Mouse (Mus musculus) CH12.LX (cell line): ENCODE data around the gene Stau1. TPM values are rescaled to one million over a fixed set of nuclear protein-coding genes. Genes with fewer than 3 reads are reported as not detected.

ENCODE experiments used
- DNase-seq: peaks from one replicate; pipeline ENCODE4 v3.0.0-alpha.2; 2013; ENCODE audit errors: extremely low read depth
- H3K27ac ChIP-seq: 2 replicates; pipeline ENCODE4 v1.5.1; 2012; ENCODE audit warnings: low read depth, mild to moderate bottlenecking, control low read depth, moderate library complexity; ENCODE audit not compliant: insufficient read depth
- H3K27me3 ChIP-seq: replicated peaks from 2 replicates; pipeline ENCODE3; 2012; ENCODE audit warnings: inconsistent platforms
- H3K36me3 ChIP-seq, 2 experiments: replicated peaks in 1 of 2; 2 replicates each; pipeline versions ENCODE3 to v1.6.1; 2012; ENCODE audit warnings: inconsistent platforms in 1 of 2, low read length in 1 of 2, mild to moderate bottlenecking in 1 of 2, mixed read lengths in 1 of 2, moderate library complexity in 1 of 2; ENCODE audit not compliant: control insufficient read depth in 1 of 2, insufficient read depth in 1 of 2
- H3K4me1 ChIP-seq, 2 experiments: 2 replicates each; pipeline ENCODE4 v1.6.1; 2012; ENCODE audit warnings: inconsistent platforms in 1 of 2, moderate library complexity in 1 of 2; ENCODE audit not compliant: insufficient read depth in 2 of 2, control insufficient read depth in 1 of 2
- H3K4me2 ChIP-seq: 2 replicates; pipeline ENCODE4 v1.6.1; 2012; ENCODE audit warnings: low read depth, mild to moderate bottlenecking, control low read depth; ENCODE audit not compliant: poor library complexity, insufficient read depth, severe bottlenecking
- H3K4me3 ChIP-seq, 3 experiments: fragments of 150-350 bp in 1 of 3; sonication (generic) in 1 of 3; replicated peaks in 1 of 3; 2 replicates each; pipeline versions ENCODE3 to v1.5.1; 2011 to 2012; ENCODE audit warnings: low read depth in 2 of 3, low read length in 2 of 3, mild to moderate bottlenecking in 2 of 3, moderate library complexity in 2 of 3, control low read depth in 1 of 3, improper control_type of control experiment in 1 of 3, inconsistent platforms in 1 of 3, mixed read lengths in 1 of 3; ENCODE audit not compliant: poor library complexity in 1 of 3
- H3K79me2 ChIP-seq: replicated peaks from 2 replicates; pipeline ENCODE4 v1.6.1; 2012; ENCODE audit warnings: mild to moderate bottlenecking, moderate library complexity; ENCODE audit not compliant: control insufficient read depth, poor library complexity, insufficient read depth, severe bottlenecking; ENCODE audit errors: extremely low read depth
- H3K9ac ChIP-seq: 2 replicates; pipeline ENCODE4 v1.6.1; 2012; ENCODE audit warnings: low read depth, mild to moderate bottlenecking, control low read depth, moderate library complexity; ENCODE audit not compliant: insufficient read depth
- H3K9me3 ChIP-seq: replicated peaks from 2 replicates; pipeline ENCODE3; 2012; ENCODE audit warnings: low read length, inconsistent platforms, mixed read lengths
- BHLHE40 ChIP-seq: IDR thresholded peaks from 2 replicates; pipeline ENCODE4 v1.6.1; 2011; ENCODE audit warnings: mild to moderate bottlenecking, low read depth, low read length, improper control_type of control experiment
- CHD1 ChIP-seq: IDR thresholded peaks from 2 replicates; pipeline ENCODE4 v1.6.1; 2012; ENCODE audit warnings: low read depth, low read length, improper control_type of control experiment, inconsistent platforms
- CHD2 ChIP-seq: IDR thresholded peaks from 2 replicates; pipeline ENCODE4 v1.6.1; 2011; ENCODE audit warnings: low read length, improper control_type of control experiment
- CTCF ChIP-seq, 2 experiments: IDR thresholded peaks in 1 of 2; conservative IDR thresholded peaks in 1 of 2; 2 replicates each; pipeline ENCODE4 v1.5.1; 2011 to 2012; ENCODE audit warnings: low read depth in 2 of 2, low read length in 2 of 2, improper control_type of control experiment in 1 of 2, inconsistent platforms in 1 of 2, mild to moderate bottlenecking in 1 of 2, moderate library complexity in 1 of 2
- E2F4 ChIP-seq: IDR thresholded peaks from 2 replicates; pipeline ENCODE4 v1.6.1; 2011; ENCODE audit warnings: low read depth, low read length, improper control_type of control experiment; ENCODE audit not compliant: insufficient replicate concordance
- ELF1 ChIP-seq: IDR thresholded peaks from 2 replicates; pipeline ENCODE4 v1.6.1; 2014; ENCODE audit warnings: low read depth, mild to moderate bottlenecking, inconsistent platforms, low read length, improper control_type of control experiment
- EP300 ChIP-seq: IDR thresholded peaks from 2 replicates; pipeline ENCODE4 v1.6.1; 2011; ENCODE audit warnings: low read length, improper control_type of control experiment
- HCFC1 ChIP-seq: IDR thresholded peaks from 2 replicates; pipeline ENCODE4 v1.6.1; 2012; ENCODE audit warnings: low read depth, mild to moderate bottlenecking, inconsistent platforms, low read length, improper control_type of control experiment
- IRF4 ChIP-seq: IDR thresholded peaks from 2 replicates; pipeline ENCODE4 v1.6.1; 2014; ENCODE audit warnings: low read depth, mild to moderate bottlenecking, inconsistent platforms, low read length, improper control_type of control experiment
- JUN ChIP-seq: IDR thresholded peaks from 2 replicates; pipeline ENCODE4 v1.6.1; 2011; ENCODE audit warnings: low read depth, mild to moderate bottlenecking, low read length, improper control_type of control experiment, moderate library complexity; ENCODE audit not compliant: insufficient read depth
- JUND ChIP-seq: conservative IDR thresholded peaks from 2 replicates; pipeline ENCODE4 v1.6.1; 2011; ENCODE audit warnings: low read depth, low read length, improper control_type of control experiment
- MAX ChIP-seq: IDR thresholded peaks from 2 replicates; pipeline ENCODE4 v1.6.1; 2011; ENCODE audit warnings: low read length, improper control_type of control experiment
- MAZ ChIP-seq: IDR thresholded peaks from 2 replicates; pipeline ENCODE4 v1.6.1; 2012; ENCODE audit warnings: low read depth, mild to moderate bottlenecking, inconsistent platforms, low read length, improper control_type of control experiment, moderate library complexity
- MEF2A ChIP-seq: IDR thresholded peaks from 2 replicates; pipeline ENCODE4 v1.6.1; 2014; ENCODE audit warnings: low read depth, mild to moderate bottlenecking, inconsistent platforms, low read length, improper control_type of control experiment, borderline replicate concordance
- MXI1 ChIP-seq: IDR thresholded peaks from 2 replicates; pipeline ENCODE4 v1.6.1; 2011; ENCODE audit warnings: mild to moderate bottlenecking, low read depth, low read length, improper control_type of control experiment
- MYC ChIP-seq: IDR thresholded peaks from 2 replicates; pipeline ENCODE4 v1.6.1; 2011; ENCODE audit warnings: low read depth, mild to moderate bottlenecking, improper control_type of control experiment, low read length
- NRF1 ChIP-seq: IDR thresholded peaks from 2 replicates; pipeline ENCODE4 v1.6.1; 2014; ENCODE audit warnings: low read depth, mild to moderate bottlenecking, inconsistent platforms, low read length, improper control_type of control experiment, moderate library complexity
- PAX5 ChIP-seq: IDR thresholded peaks from 2 replicates; pipeline ENCODE4 v1.6.1; 2012; ENCODE audit warnings: low read length, inconsistent platforms, mixed read lengths
- POLR2AphosphoS2 ChIP-seq: IDR thresholded peaks from 2 replicates; pipeline ENCODE4 v1.6.1; 2011; ENCODE audit warnings: low read depth, low read length, improper control_type of control experiment
- SMC3 ChIP-seq: IDR thresholded peaks from 2 replicates; pipeline ENCODE4 v1.6.1; 2011; ENCODE audit warnings: low read depth, low read length, improper control_type of control experiment
- TBP ChIP-seq: conservative IDR thresholded peaks from 2 replicates; pipeline ENCODE4 v1.6.1; 2011; ENCODE audit warnings: low read depth, low read length, improper control_type of control experiment
- UBTF ChIP-seq: IDR thresholded peaks from 2 replicates; pipeline ENCODE4 v1.6.1; 2012; ENCODE audit warnings: low read depth, mild to moderate bottlenecking, inconsistent platforms, low read length, improper control_type of control experiment, moderate library complexity
- USF1 ChIP-seq: IDR thresholded peaks from 2 replicates; pipeline ENCODE4 v1.6.1; 2014; ENCODE audit warnings: low read depth, mild to moderate bottlenecking, inconsistent platforms, low read length, improper control_type of control experiment
- USF2 ChIP-seq: conservative IDR thresholded peaks from 2 replicates; pipeline ENCODE4 v1.6.1; 2011; ENCODE audit warnings: low read depth, low read length, improper control_type of control experiment
- ZC3H11A ChIP-seq: IDR thresholded peaks from 2 replicates; pipeline ENCODE4 v1.6.1; 2012; ENCODE audit warnings: low read depth, mild to moderate bottlenecking, inconsistent platforms, low read length, improper control_type of control experiment
- ZKSCAN1 ChIP-seq: IDR thresholded peaks from 2 replicates; pipeline ENCODE4 v1.6.1; 2012; ENCODE audit warnings: low read depth, inconsistent platforms, low read length, improper control_type of control experiment, borderline replicate concordance
- ZMIZ1 ChIP-seq: IDR thresholded peaks from 2 replicates; pipeline ENCODE4 v1.6.1; 2012; ENCODE audit warnings: low read depth, mild to moderate bottlenecking, inconsistent platforms, low read length, improper control_type of control experiment
- dilution Hi-C: fragments of 300-500 bp; cut with MboI; formaldehyde crosslinking; loops from 2 replicates; pipeline ENCODE4 v1.14.3; 2020; ENCODE audit warnings: low sequenced_read_pairs; ENCODE audit not compliant: extremely low pct_unique_long_range_greater_than_20kb, extremely low pct_ligation_motif_present
- in situ Hi-C: fragments of 300-500 bp; cut with MboI; formaldehyde crosslinking; loops from 3 replicates; pipeline ENCODE4 v1.14.3; 2019; ENCODE audit warnings: low sequenced_read_pairs, low pct_ligation_motif_present, low pct_unique_long_range_greater_than_20kb, mixed read lengths
- polyA plus RNA-seq: library from polyadenylated mRNA; unstranded; fragments of >175 nt; gene quantifications from 2 replicates; pipeline ENCODE4 v1.2.1, GENCODE M21; 2012; ENCODE audit warnings: low read depth; ENCODE audit not compliant: insufficient read length
- total RNA-seq, 2 experiments: library from RNA; depleted of rRNA; stranded (reverse); fragments of 300-350 nt in 1 of 2; fragments of >200 nt in 1 of 2; gene quantifications; 2 replicates each; pipeline ENCODE4 v1.2.3; 2012 to 2014

The Stau1 gene
- total and polyA plus RNA-seq, 3 experiments: 8.0 to 36.2 (median 10.3) TPM

- in situ Hi-C loops (no loop called here), dilution Hi-C loops (no loop called here)
- Histone ChIP-seq H3K9me3 (no peaks in the 10 kb centered on the region), H3K79me2 (no peaks in the 10 kb centered on the region; the same call in 1 of the 2 replicates), H3K36me3 (peaks cover 67 to 90% of the 10 kb centered on the region in 2 experiments), H3K27ac (no peak overlapping the region), H3K9ac (no peak overlapping the region), H3K4me3 (no peak overlapping the region), H3K4me1 (no peaks in the 10 kb centered on the region), H3K4me2 (no peak overlapping the region), H3K27me3 (no peaks in the 10 kb centered on the region)
- no peak for TF ChIP-seq MAX
- TF ChIP-seq ELF1: no peak
- TF ChIP-seq E2F4: no peak
- no peak for TF ChIP-seq EP300
- TF ChIP-seq MYC: no peak
- no peak for TF ChIP-seq POLR2AphosphoS2
- no peak for TF ChIP-seq SMC3
- no peak for TF ChIP-seq CHD1
- TF ChIP-seq MXI1: no peak
- no peak for TF ChIP-seq CHD2
- no peak for TF ChIP-seq ZMIZ1
- TF ChIP-seq UBTF: no peak
- TF ChIP-seq USF1: no peak
- TF ChIP-seq TBP: no peak
- TF ChIP-seq BHLHE40: no peak
- no peak for TF ChIP-seq MEF2A
- no peak for TF ChIP-seq JUND
- TF ChIP-seq HCFC1: no peak
- no peak for TF ChIP-seq JUN
- no peak for TF ChIP-seq USF2
- no peak for DNase-seq
Observed at GRCm38 (mm10) chr2:166943146-166943545, 53.0 kb downstream of the Stau1 start.

- dilution Hi-C loops (no loop called here), in situ Hi-C loops (no loop called here)
- Histone ChIP-seq H3K9me3 (no peaks in the 10 kb centered on the region), H3K9ac (no peak overlapping the region), H3K79me2 (no peaks in the 10 kb centered on the region), H3K27me3 (no peaks in the 10 kb centered on the region), H3K27ac (no peak overlapping the region), H3K36me3 (peaks cover 69 to 89% of the 10 kb centered on the region in 2 experiments), H3K4me2 (no peak overlapping the region), H3K4me3 (no peak overlapping the region), H3K4me1 (no peaks in the 10 kb centered on the region)
- DNase-seq: no peak
- TF ChIP-seq PAX5 (no peak), MAZ (no peak), TBP (no peak), NRF1 (no peak), MYC (no peak), POLR2AphosphoS2 (no peak), ZKSCAN1 (no peak), UBTF (no peak), HCFC1 (no peak), IRF4 (no peak), MXI1 (no peak), CHD2 (no peak), ZC3H11A (no peak), CTCF (conservative IDR thresholded peaks at IDR 0.05 in 1 of 2, IDR thresholded peaks at IDR 0.05 in 1 of 2; ENCODE audit: low read depth in 2 of 2, low read length in 2 of 2) (no peak)
Observed at GRCm38 (mm10) chr2:166936166-166936565, 59.9 kb downstream of the Stau1 start.
